Mouse (Mus musculus) liver, postnatal 0 days (tissue): ENCODE results near the gene Zdhhc1. TPM values are rescaled to one million over a fixed set of nuclear protein-coding genes. Genes with fewer than 3 reads are reported as not detected.

Experiments used
- ATAC-seq: fragments of 200-750 bp; cut with Nextera tagmentation; 2 replicates; pipeline ENCODE4 v1.8.0; 2017; ENCODE audit warnings: mild to moderate bottlenecking, moderate library complexity
- DNase-seq: peaks from one replicate; pipeline ENCODE4 v3.0.0-alpha.2; 2016
- H3K27ac ChIP-seq: fragments of 300-500 bp; sonication (generic); 2 replicates; pipeline ENCODE4 v1.5.1; 2014; ENCODE audit warnings: antibody characterized with exemption, moderate library complexity, mild to moderate bottlenecking, low read depth
- H3K27me3 ChIP-seq: fragments of 300-500 bp; sonication (generic); 2 replicates; pipeline ENCODE4 v1.6.1; 2014; ENCODE audit warnings: low read length, control low read depth, mixed read lengths; ENCODE audit not compliant: insufficient read depth
- H3K36me3 ChIP-seq: fragments of 300-500 bp; sonication (generic); replicated peaks from 2 replicates; pipeline ENCODE4 v1.6.1; 2014; ENCODE audit warnings: mild to moderate bottlenecking, control low read depth, low read length, moderate library complexity, mixed read lengths; ENCODE audit not compliant: insufficient read depth
- H3K4me1 ChIP-seq: fragments of 300-500 bp; sonication (generic); 2 replicates; pipeline ENCODE4 v1.6.1; 2014; ENCODE audit warnings: antibody characterized with exemption, mild to moderate bottlenecking, control low read depth; ENCODE audit not compliant: insufficient read depth
- H3K4me2 ChIP-seq: fragments of 300-500 bp; sonication (generic); 2 replicates; pipeline ENCODE4 v1.6.1; 2014; ENCODE audit warnings: low read depth, mild to moderate bottlenecking, low read length, moderate library complexity, mixed read lengths
- H3K4me3 ChIP-seq: fragments of 300-500 bp; sonication (generic); 2 replicates; pipeline ENCODE4 v1.5.1; 2014; ENCODE audit warnings: low read depth, low read length
- H3K9ac ChIP-seq: fragments of 300-500 bp; sonication (generic); replicated peaks from 2 replicates; pipeline ENCODE4 v1.6.1; 2014; ENCODE audit warnings: mild to moderate bottlenecking, moderate library complexity
- H3K9me3 ChIP-seq: fragments of 300-500 bp; sonication (generic); 2 replicates; pipeline ENCODE4 v1.6.1; 2016; ENCODE audit warnings: mild to moderate bottlenecking, control low read depth, low read length, mixed read lengths
- CTCF ChIP-seq: sonication (generic); IDR thresholded peaks from 2 replicates; pipeline ENCODE4 v1.5.1; 2016; ENCODE audit warnings: antibody characterized with exemption, low read depth
- EP300 ChIP-seq: IDR thresholded peaks from 2 replicates; pipeline ENCODE4 v1.6.1; 2016; ENCODE audit warnings: antibody characterized with exemption, low read depth, mild to moderate bottlenecking
- WGBS: fragments of 180-500 bp; shearing (Covaris S2); extraction: QIAGEN DNeasy Blood & Tissue Kit; methylation state at CpG from one replicate; pipeline ENCODE4 v1.1.7; 2014; ENCODE audit not compliant: insufficient replicate concordance; 5-methylcytosine and 5-hydroxymethylcytosine counted together
- polyA plus RNA-seq: library from polyadenylated mRNA; unstranded; fragments of >200 nt; fragmentation: Nextera tagmentation; extraction: Ambion mirVana; gene quantifications from 2 replicates; pipeline ENCODE4 v1.2.1, GENCODE M21; 2015

The Zdhhc1 gene
- polyA plus RNA-seq, 1 experiment from 2014 or later: 2.1 TPM

DNA sequence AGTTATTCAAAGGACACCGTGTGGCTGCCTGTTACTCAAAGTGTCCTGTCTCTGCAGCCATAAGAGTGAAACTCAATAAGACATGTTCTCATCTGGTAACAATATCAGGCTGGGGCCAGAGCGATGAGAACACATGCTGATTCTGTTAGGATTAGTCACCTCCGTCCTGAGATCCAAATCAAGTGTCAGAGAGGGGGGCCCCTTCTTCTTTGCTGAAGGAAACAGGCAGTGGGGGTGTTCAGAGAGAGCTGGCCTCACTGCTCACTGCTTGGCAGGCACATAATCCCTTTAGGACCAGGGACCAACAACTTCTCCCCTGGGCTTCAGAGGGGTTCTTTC lies 12.7 kb downstream of the Zdhhc1 start:
- TF ChIP-seq EP300: no peak
- no peak for TF ChIP-seq CTCF
- H3K9ac ChIP-seq: no peak overlapping the region
- no peaks in the 10 kb centered on the region for H3K27me3 ChIP-seq
- no peak overlapping the region for H3K4me3 ChIP-seq
- H3K4me1 ChIP-seq: no peaks in the 10 kb centered on the region
- H3K9me3 ChIP-seq: no peaks in the 10 kb centered on the region
- no peak overlapping the region for H3K4me2 ChIP-seq
- WGBS: 71% methylated on average over 3 of the region's 3 CpGs
- DNase-seq (no peak), ATAC-seq (no peak)
- no peaks in the 10 kb centered on the region for H3K36me3 ChIP-seq
- no peak overlapping the region for H3K27ac ChIP-seq

DNA sequence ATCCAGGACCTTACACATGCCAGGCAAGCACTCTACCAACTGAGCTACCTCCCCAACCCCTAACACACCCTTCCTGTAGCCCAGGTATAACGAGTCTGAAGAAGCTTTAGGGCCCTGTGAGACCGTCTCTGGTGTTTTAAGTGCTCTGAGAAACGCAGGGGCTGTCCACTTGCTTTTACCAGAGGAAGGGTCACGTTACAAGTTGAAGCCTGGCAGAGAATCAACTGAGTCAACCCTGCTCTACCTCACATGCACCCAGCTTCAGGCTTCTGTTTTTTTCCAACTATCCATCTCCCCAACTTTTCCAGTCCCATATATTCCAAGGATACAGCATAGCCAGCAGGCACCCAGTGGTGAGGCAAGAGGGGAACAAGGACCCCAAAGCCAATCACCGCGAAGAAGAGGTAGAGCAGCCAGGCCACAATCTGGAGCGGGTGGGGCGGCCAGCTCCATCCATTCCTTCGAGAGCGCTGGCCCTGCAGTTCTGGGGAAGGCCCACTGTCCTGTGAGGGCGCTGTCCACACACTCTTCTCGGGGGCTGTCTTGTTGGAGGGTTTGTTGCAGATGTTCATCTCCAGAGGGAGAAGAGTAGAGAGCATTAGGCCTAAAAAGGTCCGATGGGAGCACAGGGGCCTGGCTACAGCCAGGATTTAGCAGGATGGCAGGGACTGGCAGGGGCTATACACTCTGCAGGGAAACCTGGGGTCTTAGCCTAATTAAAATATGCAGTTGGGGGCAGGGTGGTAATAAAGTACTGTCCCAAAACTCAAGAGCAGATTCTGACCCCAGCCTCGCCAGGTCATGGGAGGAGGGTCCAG lies 13.3 kb downstream of the Zdhhc1 start:
- TF ChIP-seq EP300: no peak
- peak; percentile 62 for TF ChIP-seq CTCF
- 62% methylated on average over 14 of the region's 14 CpGs for WGBS
- no peaks in the 10 kb centered on the region for H3K9me3 ChIP-seq
- no peaks in the 10 kb centered on the region for H3K4me1 ChIP-seq
- no peak overlapping the region for H3K27ac ChIP-seq
- DNase-seq (peak; percentile 42), ATAC-seq (no peak)
- no peaks in the 10 kb centered on the region for H3K36me3 ChIP-seq
- H3K4me2 ChIP-seq: no peak overlapping the region
- no peaks in the 10 kb centered on the region for H3K27me3 ChIP-seq
- no peak overlapping the region for H3K4me3 ChIP-seq
- H3K9ac ChIP-seq: no peak overlapping the region

DNA sequence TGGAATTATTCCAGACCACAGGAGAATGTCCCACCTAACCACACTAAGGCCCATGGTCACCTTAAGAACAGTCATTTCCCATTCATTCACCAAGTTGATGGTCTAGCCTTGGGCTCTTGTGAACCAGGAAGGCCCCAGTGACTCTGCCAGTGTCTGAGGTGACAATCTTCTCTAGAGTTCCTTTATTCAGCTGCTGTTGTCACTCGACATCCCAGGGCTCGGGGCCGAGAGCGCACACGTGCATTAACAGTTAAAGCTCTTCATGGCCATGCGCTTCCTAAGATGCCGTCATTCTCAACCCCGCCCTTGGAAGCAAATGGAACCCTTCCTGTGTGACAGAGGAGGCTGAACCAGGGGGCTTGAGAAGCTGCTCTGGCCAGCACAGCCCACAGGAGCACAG lies 14.6 kb downstream of the Zdhhc1 start:
- no peaks in the 10 kb centered on the region for H3K9me3 ChIP-seq
- H3K27me3 ChIP-seq: no peaks in the 10 kb centered on the region
- H3K36me3 ChIP-seq: no peaks in the 10 kb centered on the region
- no peak overlapping the region for H3K9ac ChIP-seq
- no peak overlapping the region for H3K27ac ChIP-seq
- no peak for TF ChIP-seq EP300
- no peak for TF ChIP-seq CTCF
- 92% methylated on average over 8 of the region's 8 CpGs for WGBS
- no peak overlapping the region for H3K4me3 ChIP-seq
- no peak overlapping the region for H3K4me2 ChIP-seq
- ATAC-seq (no peak), DNase-seq (no peak)
- no peaks in the 10 kb centered on the region for H3K4me1 ChIP-seq

DNA sequence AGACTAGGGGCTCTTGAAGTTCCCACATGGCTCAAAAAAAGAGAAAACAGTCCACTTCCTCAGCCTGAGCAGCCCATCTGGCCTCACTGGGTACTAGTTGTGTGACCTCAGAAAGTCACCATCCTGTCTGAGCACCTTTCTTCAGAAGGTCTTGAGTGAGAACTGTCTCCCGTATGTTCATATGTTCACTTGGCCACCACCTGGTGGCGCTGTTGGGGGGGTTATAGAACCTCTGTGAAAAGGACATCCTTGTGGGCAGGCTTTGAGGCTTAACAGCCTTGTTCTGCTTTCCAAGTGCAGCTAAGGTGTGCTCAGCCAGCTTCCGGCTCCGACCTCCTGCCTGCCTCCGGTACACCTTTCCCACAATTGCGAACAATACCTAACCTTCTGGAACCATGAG lies 15.2 kb downstream of the Zdhhc1 start:
- TF ChIP-seq EP300 (no peak), CTCF (peak; percentile 76)
- ATAC-seq: no peak
- Histone ChIP-seq H3K27ac (no peak overlapping the region), H3K36me3 (no peaks in the 10 kb centered on the region), H3K4me2 (no peak overlapping the region), H3K4me3 (no peak overlapping the region), H3K27me3 (no peaks in the 10 kb centered on the region), H3K9ac (no peak overlapping the region), H3K9me3 (no peaks in the 10 kb centered on the region), H3K4me1 (no peaks in the 10 kb centered on the region)
- DNase-seq: peak; percentile 67
- 73% methylated on average over 6 of the region's 6 CpGs for WGBS

DNA sequence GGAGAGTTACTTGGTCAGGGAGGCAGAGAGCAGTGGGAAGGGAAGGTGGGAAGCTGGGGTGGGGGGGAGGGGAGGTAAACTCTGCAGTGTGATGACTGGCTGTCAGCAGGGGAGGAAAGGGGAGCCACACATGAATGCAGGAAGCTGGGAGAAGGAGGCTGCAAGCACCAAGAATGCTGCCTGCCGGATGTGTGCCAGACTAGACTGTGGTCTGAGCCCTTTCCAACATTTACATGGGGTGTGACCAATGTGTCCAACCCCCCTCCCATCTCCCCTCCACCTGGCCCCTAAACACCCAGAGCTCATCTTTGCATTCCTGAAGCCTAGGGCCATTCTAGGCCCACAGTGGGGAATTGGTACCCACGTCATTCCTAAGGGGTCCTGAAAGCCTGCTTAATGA lies 15.7 kb downstream of the Zdhhc1 start:
- WGBS: 46% methylated on average over 2 of the region's 2 CpGs
- no peak for TF ChIP-seq EP300
- no peak for TF ChIP-seq CTCF
- DNase-seq: no peak

DNA sequence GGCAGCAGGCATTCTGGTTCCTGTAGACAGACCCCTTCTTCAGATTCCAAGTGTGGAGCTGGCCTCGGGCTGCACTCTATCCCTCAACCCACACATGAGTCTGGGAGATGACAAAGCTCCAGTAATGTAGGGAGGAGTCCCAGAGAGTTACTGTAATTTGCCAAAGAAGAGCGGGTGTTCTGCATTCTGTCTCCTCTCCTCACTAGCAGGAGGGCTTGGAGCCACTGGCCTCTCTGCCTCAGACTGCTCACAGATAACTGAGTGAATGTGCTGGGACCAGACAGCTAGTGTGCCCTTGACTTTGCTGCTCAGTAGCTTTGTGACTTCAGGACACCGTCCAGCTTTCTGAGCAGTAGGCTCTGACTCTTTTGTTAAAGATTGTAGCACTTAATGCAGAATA lies 18.9 kb downstream of the Zdhhc1 start:
- Histone ChIP-seq H3K4me3 (no peak overlapping the region), H3K9me3 (no peaks in the 10 kb centered on the region), H3K4me1 (peaks cover 10% of the 10 kb centered on the region), H3K9ac (no peak overlapping the region), H3K4me2 (no peak overlapping the region), H3K27ac (no peak overlapping the region), H3K27me3 (peaks cover 20% of the 10 kb centered on the region; the same call in 1 of the 2 replicates), H3K36me3 (no peaks in the 10 kb centered on the region)
- no peak for DNase-seq
- ATAC-seq: no peak
- TF ChIP-seq EP300: no peak
- no peak for TF ChIP-seq CTCF
- whole genome bisulfite sequencing: 73% methylated on average over 3 of the region's 3 CpGs

More for the DNA sequence above, 15.7 kb downstream of the Zdhhc1 start:
- no peak for ATAC-seq
- Histone ChIP-seq H3K27ac (no peak overlapping the region), H3K9ac (no peak overlapping the region), H3K27me3 (no peaks in the 10 kb centered on the region), H3K4me1 (no peaks in the 10 kb centered on the region), H3K9me3 (no peaks in the 10 kb centered on the region), H3K4me2 (no peak overlapping the region), H3K36me3 (no peaks in the 10 kb centered on the region), H3K4me3 (no peak overlapping the region)
